Mouse (Mus musculus) G1E (cell line): ENCODE results near the gene Trip13. TPM values are rescaled to one million over a fixed set of nuclear protein-coding genes. Genes with fewer than 3 reads are reported as not detected.

Experiments used
- ATAC-seq: 2 replicates; pipeline ENCODE4 v1.8.0; 2016; ENCODE audit warnings: mild to moderate bottlenecking; ENCODE audit not compliant: insufficient number of reproducible peaks, poor library complexity, low FRiP score, severe bottlenecking; ENCODE audit errors: extremely low read depth
- DNase-seq: peaks from one replicate; pipeline ENCODE4 v3.0.0; 2012; ENCODE audit warnings: low spot score
- H3K27me3 ChIP-seq: 2 replicates; pipeline ENCODE4 v1.6.1; 2012; ENCODE audit warnings: mild to moderate bottlenecking, low read length, inconsistent platforms; ENCODE audit not compliant: insufficient read depth
- H3K36me3 ChIP-seq: replicated peaks from 2 replicates; pipeline ENCODE3; 2012; ENCODE audit warnings: mild to moderate bottlenecking, inconsistent platforms
- H3K4me1 ChIP-seq: 2 replicates; pipeline ENCODE4 v1.6.1; 2012; ENCODE audit warnings: low read depth, low read length, inconsistent platforms, mixed read lengths; ENCODE audit not compliant: insufficient read depth
- H3K4me3 ChIP-seq: 2 replicates; pipeline ENCODE4 v1.5.1; 2012; ENCODE audit warnings: low read depth, mild to moderate bottlenecking, inconsistent platforms, low read length, moderate library complexity, mixed read lengths
- H3K9me3 ChIP-seq: replicated peaks from 2 replicates; pipeline ENCODE4 v1.6.1; 2012; ENCODE audit warnings: inconsistent platforms
- CTCF ChIP-seq: IDR thresholded peaks from 2 replicates; pipeline ENCODE4 v1.5.1; 2012; ENCODE audit warnings: low read depth, low read length, inconsistent platforms, mixed read lengths
- GATA1 ChIP-seq: IDR thresholded peaks from 2 replicates; pipeline ENCODE4 v1.6.1; 2012; ENCODE audit warnings: borderline replicate concordance, low read length, inconsistent platforms, mixed read lengths
- GATA2 ChIP-seq: IDR thresholded peaks from 2 replicates; pipeline ENCODE4 v1.6.1; 2012; ENCODE audit warnings: low read depth, low read length, inconsistent platforms, borderline replicate concordance
- POLR2AphosphoS5 ChIP-seq: IDR thresholded peaks from 2 replicates; pipeline ENCODE4 v1.6.1; 2012; ENCODE audit warnings: low read depth, low read length, inconsistent platforms; ENCODE audit not compliant: insufficient replicate concordance
- TAL1 ChIP-seq: conservative IDR thresholded peaks from 2 replicates; pipeline ENCODE4 v1.6.1; 2012; ENCODE audit warnings: low read depth, low read length, inconsistent platforms, mixed read lengths
- polyA plus RNA-seq: library from polyadenylated mRNA; stranded (reverse); fragments of >175 nt; gene quantifications from 2 replicates; pipeline ENCODE4 v1.2.3, GENCODE M21; 2012
- total RNA-seq, 2 experiments: library from RNA; stranded (forward) in 1 of 2; stranded (reverse) in 1 of 2; fragments of 200-1000 nt in 1 of 2; fragments of >200 nt in 1 of 2; fragmentation: Nextera tagmentation in 1 of 2; gene quantifications; 2 replicates each; pipeline ENCODE4 v1.2.3; 2014 to 2017

The Trip13 gene
- total RNA-seq (2014; fragmentation: Nextera tagmentation) (46.7 and 57.6 TPM in 2 replicates), total RNA-seq (2017) (48.2 and 57.7 TPM in 2 replicates), polyA plus RNA-seq (4.5 and 4.9 TPM in 2 replicates)

DNA sequence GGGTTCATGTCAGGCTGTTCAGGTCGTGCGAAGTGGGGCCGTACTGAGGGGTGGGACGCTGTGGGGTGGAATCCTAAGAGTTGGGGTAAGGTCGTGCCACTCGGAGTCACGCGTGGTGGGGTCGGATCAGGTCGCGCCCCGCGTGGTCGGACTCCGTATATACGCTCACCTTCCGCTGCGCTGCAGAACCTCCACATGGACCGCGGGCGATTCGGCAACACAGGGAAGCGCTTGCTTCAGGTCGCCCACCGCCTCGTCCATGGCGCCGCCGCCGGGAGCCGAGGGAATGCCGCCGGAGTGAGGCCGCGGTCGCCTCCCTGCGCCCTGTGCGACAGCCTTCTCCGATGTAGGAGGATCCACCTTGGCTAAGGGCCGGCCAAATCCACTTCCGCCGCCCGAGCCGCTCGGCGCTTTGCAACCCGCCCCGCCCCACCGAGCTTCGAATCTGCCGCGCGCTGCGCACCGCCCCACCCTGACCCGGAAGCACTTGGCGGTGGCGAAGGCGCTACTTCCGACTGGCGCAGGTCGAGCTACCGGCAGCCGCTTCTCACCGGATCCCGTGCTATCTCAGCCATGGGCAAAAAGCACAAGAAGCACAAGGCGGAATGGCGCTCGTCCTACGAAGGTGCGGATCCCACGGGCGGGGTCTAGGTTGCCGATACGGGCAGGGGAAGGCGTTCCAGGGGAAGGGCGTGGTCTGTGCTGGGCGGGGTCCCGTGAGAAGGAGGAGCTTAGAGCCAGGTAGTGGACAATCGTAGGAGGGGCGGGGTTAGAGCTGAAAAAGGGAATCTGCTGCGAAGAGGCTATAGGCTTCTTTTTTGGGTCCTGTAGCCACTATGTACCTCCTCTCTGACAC is at the start of gene Trip13, which contains the start of gene Brd9:
TSS of gene Trip13 (minus strand) at position 464 of the 856 bp plus-strand sequence.
TSS of gene Brd9 (plus strand) at position 491 of the 856 bp plus-strand sequence.
- H3K4me3 ChIP-seq: peak within 1 kb of the TSS; percentile 91
- TF ChIP-seq GATA2 (no peak), TAL1 (no peak), CTCF (no peak), GATA1 (no peak), POLR2AphosphoS5 (no peak)
- peaks cover 61% of the 10 kb centered on the region for H3K36me3 ChIP-seq
- DNase-seq: peak; percentile 94
- peak; percentile 88 for ATAC-seq
- no peaks in the 10 kb centered on the region for H3K27me3 ChIP-seq
- peaks cover 22% of the 10 kb centered on the region for H3K4me1 ChIP-seq
- H3K9me3 ChIP-seq: no peaks in the 10 kb centered on the region

DNA sequence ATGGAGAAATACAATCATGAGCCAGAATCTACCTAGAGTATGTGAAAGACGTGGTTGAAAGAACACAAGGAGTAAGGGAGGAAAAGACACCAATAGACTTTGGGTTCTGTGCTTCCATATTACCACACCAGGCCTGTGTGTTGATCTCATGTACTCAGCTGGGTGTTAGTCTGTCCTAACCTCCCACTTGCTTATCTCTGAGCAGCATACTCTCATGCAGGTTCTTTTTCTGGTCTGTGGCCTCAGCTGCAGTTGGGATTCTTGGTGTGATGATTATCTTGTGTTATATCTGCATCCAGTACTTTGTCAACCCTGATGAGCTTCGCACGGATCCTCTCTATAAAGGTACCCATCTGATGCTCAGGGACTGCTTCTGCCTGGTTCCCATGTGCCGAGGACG is 39.4 kb upstream of the Trip13 start:
- no peak overlapping the region for H3K4me3 ChIP-seq
- no peak for ATAC-seq
- TF ChIP-seq POLR2AphosphoS5 (no peak), GATA1 (no peak), GATA2 (no peak), TAL1 (no peak), CTCF (no peak)
- DNase-seq: no peak
- H3K4me1 ChIP-seq: no peaks in the 10 kb centered on the region; the same call in 1 of the 2 replicates
- no peaks in the 10 kb centered on the region for H3K9me3 ChIP-seq
- peaks cover 21% of the 10 kb centered on the region for H3K27me3 ChIP-seq
- no peaks in the 10 kb centered on the region for H3K36me3 ChIP-seq

DNA sequence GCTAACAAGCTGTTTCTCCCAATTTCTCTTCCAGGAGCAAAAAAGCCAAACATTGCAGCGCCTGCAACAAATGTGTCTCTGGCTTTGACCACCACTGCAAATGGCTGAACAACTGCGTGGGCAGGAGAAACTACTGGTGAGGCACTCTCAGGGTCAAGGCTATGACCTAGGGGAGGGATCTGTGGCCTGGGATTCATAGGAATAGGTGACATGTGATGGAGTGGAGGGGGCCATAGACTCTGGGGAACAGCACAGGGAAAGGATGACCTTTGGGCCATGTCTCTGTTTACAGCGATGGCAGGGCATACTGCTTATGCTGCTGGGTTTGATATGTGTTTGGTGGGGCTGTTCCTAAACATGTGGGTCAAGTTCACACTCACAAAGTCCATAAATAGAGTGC is 36.9 kb upstream of the Trip13 start:
- no peak for DNase-seq
- no peak for ATAC-seq
- Histone ChIP-seq H3K4me3 (no peak overlapping the region), H3K36me3 (no peaks in the 10 kb centered on the region), H3K4me1 (no peaks in the 10 kb centered on the region; the same call in 1 of the 2 replicates), H3K9me3 (no peaks in the 10 kb centered on the region), H3K27me3 (peaks cover 15% of the 10 kb centered on the region)
- no peak for TF ChIP-seq TAL1
- no peak for TF ChIP-seq GATA1
- TF ChIP-seq POLR2AphosphoS5: no peak
- no peak for TF ChIP-seq CTCF
- no peak for TF ChIP-seq GATA2

DNA sequence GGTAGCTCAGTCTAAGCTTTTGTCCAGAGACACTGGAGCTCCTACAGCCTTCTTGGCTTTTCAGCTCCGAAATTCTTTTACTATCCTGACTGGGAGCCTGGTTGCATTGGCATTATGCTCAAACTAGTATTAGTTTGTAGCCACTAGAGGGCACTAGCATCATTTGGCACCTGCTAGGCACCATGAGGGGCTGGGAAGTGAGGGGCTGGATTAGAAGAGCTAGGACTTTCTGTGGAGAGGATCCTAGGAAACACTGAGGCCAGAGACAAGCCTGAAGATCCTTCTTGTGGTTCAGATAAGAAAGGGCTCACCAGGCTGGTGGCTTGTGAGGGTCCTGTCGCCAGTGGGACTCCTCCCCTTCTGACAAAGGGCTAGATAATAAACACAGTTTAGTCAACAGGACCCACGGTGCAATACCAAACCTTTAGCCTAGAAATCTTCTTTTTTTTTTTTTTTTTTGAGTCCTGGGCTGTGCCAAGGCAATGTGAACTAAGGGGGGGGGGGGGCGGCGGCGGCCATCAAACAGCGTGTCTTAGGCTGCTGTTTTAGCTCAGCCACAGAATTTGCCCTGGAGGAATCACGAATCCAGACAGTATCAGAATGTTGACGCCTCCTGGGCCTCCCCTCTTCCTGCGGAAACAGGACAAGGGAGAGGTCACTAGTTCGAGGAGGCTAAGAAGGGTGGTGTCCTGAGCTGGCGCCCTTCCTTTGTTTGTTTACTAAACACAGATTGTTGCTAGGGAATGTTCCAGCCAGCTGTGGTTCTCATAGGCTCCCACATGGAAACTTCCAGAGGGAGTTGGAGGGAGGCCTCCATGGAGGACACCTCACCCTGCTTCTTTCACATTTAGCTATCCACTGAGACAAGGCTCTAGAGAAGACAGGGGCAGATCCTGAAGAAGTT is 33.2 kb upstream of the Trip13 start:
- peak; percentile 49; the same call in 1 of the 2 replicates for ATAC-seq
- Histone ChIP-seq H3K9me3 (no peaks in the 10 kb centered on the region), H3K27me3 (peaks cover 17% of the 10 kb centered on the region), H3K36me3 (no peaks in the 10 kb centered on the region), H3K4me3 (no peak overlapping the region), H3K4me1 (no peaks in the 10 kb centered on the region)
- DNase-seq: peak; percentile 49
- no peak for TF ChIP-seq GATA2
- peak; percentile 46; the same call in 1 of the 2 replicates for TF ChIP-seq CTCF

DNA sequence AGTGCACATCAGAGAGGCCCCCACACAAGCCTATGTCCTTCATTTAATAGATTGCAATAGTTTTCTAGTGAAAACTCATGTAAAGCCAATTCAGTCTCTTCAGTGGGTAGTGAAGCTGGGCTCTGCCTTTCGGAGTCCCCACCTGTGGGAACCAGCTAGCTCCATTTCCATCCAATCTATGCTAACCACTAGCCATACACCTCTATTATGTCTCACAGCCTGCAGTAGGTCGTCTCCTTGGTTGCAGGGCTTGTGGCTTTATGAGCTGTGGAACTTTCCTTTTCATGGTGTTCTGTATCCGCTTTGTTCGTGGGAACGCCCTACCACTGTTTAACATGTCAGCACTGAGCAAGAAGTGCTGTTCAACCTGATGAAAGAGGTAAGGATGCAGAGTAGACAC is 26.0 kb upstream of the Trip13 start, which contains the start of gene Zdhhc11:
TSS of gene Zdhhc11 (plus strand) at position 301 of the 400 bp plus-strand sequence.
- no peak for TF ChIP-seq CTCF
- TF ChIP-seq TAL1: no peak
- TF ChIP-seq GATA2: no peak
- TF ChIP-seq GATA1: no peak
- no peak for TF ChIP-seq POLR2AphosphoS5
- Histone ChIP-seq H3K27me3 (peaks cover 11% of the 10 kb centered on the region; the same call in 1 of the 2 replicates), H3K4me3 (no peak within 1 kb of the TSS), H3K4me1 (no peaks in the 10 kb centered on the region), H3K9me3 (no peaks in the 10 kb centered on the region), H3K36me3 (peaks cover 38% of the 10 kb centered on the region)
- no peak for DNase-seq
- ATAC-seq: no peak

DNA sequence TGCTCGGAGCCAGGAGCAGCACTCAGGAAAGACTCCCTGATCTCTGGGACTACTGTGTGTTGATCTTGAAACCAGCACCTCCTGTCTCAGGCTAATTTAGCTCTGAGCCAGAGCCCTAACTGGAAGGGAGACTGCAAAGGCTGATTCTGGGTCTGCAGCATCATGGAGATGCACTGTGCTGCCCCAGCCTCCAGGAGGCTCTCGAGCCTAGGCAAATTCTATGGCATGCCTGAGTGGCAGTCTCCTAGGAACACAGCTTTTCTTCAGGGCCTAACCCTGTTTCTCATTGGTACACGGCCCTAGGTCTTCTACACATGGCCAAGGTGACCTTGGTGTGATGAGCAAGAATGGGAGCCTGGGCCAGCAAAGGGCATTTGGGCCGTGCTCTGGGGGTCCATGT is 23.6 kb upstream of the Trip13 start:
- H3K4me3 ChIP-seq: no peak overlapping the region
- peaks cover 60% of the 10 kb centered on the region for H3K36me3 ChIP-seq
- no peak for TF ChIP-seq POLR2AphosphoS5
- 0 out of 2 replicates have a peak, but pooled peaks cover 7% of the 10 kb centered on the region for H3K27me3 ChIP-seq
- no peak for ATAC-seq
- H3K9me3 ChIP-seq: no peaks in the 10 kb centered on the region
- DNase-seq: no peak
- H3K4me1 ChIP-seq: no peaks in the 10 kb centered on the region
